Mouse (Mus musculus) G1E (cell line): ENCODE measurements around the gene Hnrnpk.

Experiments
- CTCF ChIP-seq: IDR thresholded peaks from 2 replicates; pipeline ENCODE4 v1.5.1; 2012; ENCODE audit warnings: low read depth, low read length, inconsistent platforms, mixed read lengths
- GATA1 ChIP-seq: IDR thresholded peaks from 2 replicates; pipeline ENCODE4 v1.6.1; 2012; ENCODE audit warnings: borderline replicate concordance, low read length, inconsistent platforms, mixed read lengths
- GATA2 ChIP-seq: IDR thresholded peaks from 2 replicates; pipeline ENCODE4 v1.6.1; 2012; ENCODE audit warnings: low read depth, low read length, inconsistent platforms, borderline replicate concordance
- POLR2AphosphoS5 ChIP-seq: IDR thresholded peaks from 2 replicates; pipeline ENCODE4 v1.6.1; 2012; ENCODE audit warnings: low read depth, low read length, inconsistent platforms; ENCODE audit not compliant: insufficient replicate concordance
- TAL1 ChIP-seq: conservative IDR thresholded peaks from 2 replicates; pipeline ENCODE4 v1.6.1; 2012; ENCODE audit warnings: low read depth, low read length, inconsistent platforms, mixed read lengths

GRCm38 (mm10) chr13:58402744-58403110 is 416 bp downstream of the Hnrnpk start:
- TF ChIP-seq CTCF (no peak), GATA2 (no peak), POLR2AphosphoS5 (no peak), TAL1 (no peak), GATA1 (no peak)
